Mouse (Mus musculus) heart, embryonic 14.5 days (tissue): ENCODE results near the gene Erf. TPM values are rescaled to one million over a fixed set of nuclear protein-coding genes. Genes with fewer than 3 reads are reported as not detected.
A peak's percentile ranks its signal among the peaks of the same experiment; 100 is the strongest.

Experiments used
- ATAC-seq: fragments of 200-750 bp; cut with Nextera tagmentation; 2 replicates; pipeline ENCODE4 v1.8.0; 2017; ENCODE audit warnings: low read depth, moderate TSS enrichment; ENCODE audit not compliant: insufficient number of reproducible peaks, insufficient read depth, low FRiP score
- H3K27ac ChIP-seq, 2 experiments: fragments of 200-500 bp in 1 of 2; fragments of 300-500 bp in 1 of 2; sonication (generic) in 1 of 2; replicated peaks in 1 of 2; 2 replicates each; pipeline ENCODE4 v1.5.1; 2012 to 2014; ENCODE audit warnings: low read depth in 2 of 2, low read length in 2 of 2, control low read depth in 1 of 2, mild to moderate bottlenecking in 1 of 2, mixed read lengths in 1 of 2; ENCODE audit not compliant: control insufficient read depth in 1 of 2, insufficient read depth in 1 of 2
- H3K27me3 ChIP-seq: fragments of 300-500 bp; sonication (generic); 2 replicates; pipeline ENCODE4 v1.6.1; 2014; ENCODE audit warnings: mild to moderate bottlenecking, low read length, control low read depth; ENCODE audit not compliant: control insufficient read depth, insufficient read depth
- H3K36me3 ChIP-seq: fragments of 300-500 bp; sonication (generic); 2 replicates; pipeline ENCODE4 v1.6.1; 2014; ENCODE audit warnings: mild to moderate bottlenecking, control low read depth, low read length, mixed read lengths; ENCODE audit not compliant: control insufficient read depth, insufficient read depth
- H3K4me1 ChIP-seq, 2 experiments: fragments of 200-500 bp in 1 of 2; fragments of 300-500 bp in 1 of 2; sonication (generic) in 1 of 2; 2 replicates each; pipeline ENCODE4 v1.6.1; 2012 to 2014; ENCODE audit warnings: low read length in 2 of 2, control low read depth in 1 of 2, mixed read lengths in 1 of 2; ENCODE audit not compliant: control insufficient read depth in 2 of 2, insufficient read depth in 2 of 2
- H3K4me2 ChIP-seq: fragments of 300-500 bp; sonication (generic); 2 replicates; pipeline ENCODE4 v1.6.1; 2014; ENCODE audit warnings: mild to moderate bottlenecking, low read length
- H3K4me3 ChIP-seq, 2 experiments: fragments of 200-500 bp in 1 of 2; fragments of 300-500 bp in 1 of 2; sonication (generic) in 1 of 2; 2 replicates each; pipeline ENCODE4 v1.5.1; 2012 to 2014; ENCODE audit warnings: low read length in 2 of 2, mild to moderate bottlenecking in 2 of 2, control low read depth in 1 of 2, low read depth in 1 of 2, moderate library complexity in 1 of 2; ENCODE audit not compliant: control insufficient read depth in 1 of 2, insufficient read depth in 1 of 2
- H3K9ac ChIP-seq: fragments of 300-500 bp; sonication (generic); 2 replicates; pipeline ENCODE4 v1.6.1; 2014; ENCODE audit warnings: mild to moderate bottlenecking, low read length
- H3K9me3 ChIP-seq: fragments of 300-500 bp; sonication (generic); 2 replicates; pipeline ENCODE4 v1.6.1; 2016; ENCODE audit warnings: low read length, control low read depth; ENCODE audit not compliant: control insufficient read depth
- WGBS: fragments of 180-500 bp; shearing (Covaris S2); extraction: QIAGEN DNeasy Blood & Tissue Kit; methylation state at CpG from one replicate; pipeline ENCODE4 v1.1.7; 2014; 5-methylcytosine and 5-hydroxymethylcytosine counted together
- polyA plus RNA-seq: library from polyadenylated mRNA; unstranded; fragments of >200 nt; fragmentation: Nextera tagmentation; extraction: Ambion mirVana; gene quantifications from 2 replicates; pipeline ENCODE4 v1.2.1, GENCODE M21; 2014

The Erf gene
- polyA plus RNA-seq, 1 experiment from 2014 or later, result 17.4 TPM

DNA sequence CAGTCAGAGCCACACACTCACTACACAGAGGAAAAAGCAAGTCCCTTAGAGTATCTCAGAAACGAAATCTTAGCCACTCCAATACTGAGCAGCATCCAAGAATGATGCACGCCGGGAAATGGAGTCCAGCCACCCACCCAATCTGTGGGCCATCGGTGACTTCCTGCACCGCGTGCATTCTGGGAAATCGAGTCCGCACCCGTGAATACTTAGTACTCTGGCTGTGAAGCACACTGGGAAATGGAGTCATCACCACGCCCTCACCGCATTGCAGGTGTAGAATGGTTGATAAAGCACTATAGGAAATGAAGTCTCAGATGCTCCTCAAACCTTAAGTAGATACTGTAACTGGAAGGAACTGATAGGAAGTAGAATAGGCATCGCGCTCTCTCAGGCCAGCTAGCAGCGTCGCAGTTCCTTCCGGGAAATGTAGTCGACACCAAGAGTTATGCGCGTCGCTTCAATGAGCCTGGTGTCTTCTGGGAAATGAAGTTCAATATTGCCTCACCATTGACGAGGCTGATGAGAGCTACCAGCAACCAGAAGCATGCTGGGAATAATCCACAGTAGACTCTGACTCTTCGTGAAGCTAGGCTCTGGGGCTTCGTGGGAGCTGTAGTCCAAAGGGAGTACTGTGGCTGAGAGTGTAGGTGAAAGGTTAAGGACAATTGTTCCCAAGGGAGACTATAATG, 12.4 kb downstream of the Erf start:
- peak overlapping the region; percentile 83 to 90 for H3K27ac ChIP-seq
- H3K4me2 ChIP-seq, result peak overlapping the region; percentile 85
- H3K27me3 ChIP-seq, result no peaks in the 10 kb centered on the region
- peaks cover 5 to 26% of the 10 kb centered on the region in 2 experiments; a peak in 3 of 4 replicates for H3K4me1 ChIP-seq
- under 1% methylated on average over 23 of the region's 23 CpGs for WGBS
- H3K36me3 ChIP-seq, result peaks cover 50% of the 10 kb centered on the region
- H3K4me3 ChIP-seq, result peak overlapping the region; percentile 61 to 93
- no peaks in the 10 kb centered on the region for H3K9me3 ChIP-seq
- ATAC-seq, result peak; percentile 87
- H3K9ac ChIP-seq, result peak overlapping the region; percentile 63

DNA sequence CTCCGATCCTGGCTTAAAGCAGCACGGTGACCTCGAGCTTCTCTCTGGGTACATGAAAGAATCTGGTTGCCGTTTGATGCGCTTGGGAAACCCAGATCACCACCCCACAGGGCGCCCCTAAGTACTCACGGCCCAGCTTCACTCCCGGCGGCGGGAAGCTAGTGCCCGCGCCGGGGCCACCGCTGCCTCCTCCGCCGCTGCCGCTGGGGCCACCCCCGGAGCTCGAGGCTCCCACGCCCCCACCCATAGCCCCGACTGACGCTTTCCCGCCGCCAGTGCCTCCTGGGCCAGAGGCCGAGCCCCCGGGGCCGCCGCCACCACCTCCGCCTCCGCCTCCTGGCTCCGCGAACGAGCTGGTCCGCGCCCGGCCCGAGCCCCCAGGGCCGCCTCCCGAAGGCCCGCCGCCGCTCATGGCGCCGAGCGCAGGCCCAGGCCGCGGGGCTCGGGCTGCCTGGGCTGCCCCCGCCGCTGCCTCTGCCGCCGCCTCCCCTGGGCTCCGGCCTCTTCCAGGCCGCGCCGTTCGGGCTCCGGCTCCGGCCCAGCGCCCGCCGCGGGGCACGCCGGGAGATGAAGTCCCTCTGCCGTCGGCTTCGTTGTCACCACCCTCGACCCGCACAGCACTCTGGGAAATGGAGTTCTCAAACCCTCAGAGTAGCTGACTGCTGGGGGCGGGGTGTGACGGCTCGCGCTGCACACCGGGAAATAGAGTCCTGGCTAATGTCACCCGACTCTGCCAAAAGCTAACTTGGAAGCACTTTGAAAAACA, 13.1 kb downstream of the Erf start, which contains the start of gene Gsk3a:
TSS of gene Gsk3a (minus strand) at position 603 of the 766 bp plus-strand sequence.
- H3K27me3 ChIP-seq, result no peaks in the 10 kb centered on the region
- peaks cover 50% of the 10 kb centered on the region for H3K36me3 ChIP-seq
- H3K27ac ChIP-seq, result peak within 1 kb of the TSS; percentile 83 to 90
- no peaks in the 10 kb centered on the region for H3K9me3 ChIP-seq
- H3K4me2 ChIP-seq, result peak within 1 kb of the TSS; percentile 85
- peak within 1 kb of the TSS; percentile 98 for H3K9ac ChIP-seq
- peaks cover 5 to 26% of the 10 kb centered on the region in 2 experiments; a peak in 3 of 4 replicates for H3K4me1 ChIP-seq
- H3K4me3 ChIP-seq, result peak within 1 kb of the TSS; percentile 92 to 93
- peak; percentile 86 for ATAC-seq
- under 1% methylated on average over 54 of the region's 76 CpGs for WGBS

- Histone ChIP-seq H3K36me3 (peaks cover 57% of the 10 kb centered on the region), H3K27me3 (no peaks in the 10 kb centered on the region), H3K4me3 (no peak overlapping the region), H3K9me3 (no peaks in the 10 kb centered on the region), H3K4me1 (peaks cover 2 to 19% of the 10 kb centered on the region in 2 experiments; a peak in 2 of 4 replicates), H3K9ac (no peak overlapping the region), H3K4me2 (no peak overlapping the region), H3K27ac (no peak overlapping the region)
- 89% methylated on average over 5 of the region's 5 CpGs for WGBS
- no peak for ATAC-seq
These were observed 15.0 kb downstream of the Erf start for GRCm38 (mm10) chr7:25235526-25235925.

GRCm38 (mm10) chr7:25233061-25233460, 17.5 kb downstream of the Erf start:
- WGBS, result 81% methylated on average over 2 of the region's 2 CpGs
- Histone ChIP-seq H3K36me3 (peaks cover 77% of the 10 kb centered on the region), H3K4me2 (no peak overlapping the region), H3K9me3 (no peaks in the 10 kb centered on the region), H3K27ac (no peak overlapping the region), H3K27me3 (no peaks in the 10 kb centered on the region), H3K4me3 (no peak overlapping the region), H3K9ac (no peak overlapping the region), H3K4me1 (peaks cover 2 to 15% of the 10 kb centered on the region in 2 experiments; a peak in 2 of 4 replicates)
- ATAC-seq, result no peak

GRCm38 (mm10) chr7:25232101-25232648, 18.4 kb downstream of the Erf start:
- no peak overlapping the region for H3K4me2 ChIP-seq
- H3K9ac ChIP-seq, result no peak overlapping the region
- WGBS, result 68% methylated on average over 5 of the region's 5 CpGs
- ATAC-seq, result no peak
- H3K4me3 ChIP-seq, result no peak overlapping the region
- H3K27ac ChIP-seq, result no peak overlapping the region
- H3K36me3 ChIP-seq, result peaks cover 86% of the 10 kb centered on the region
- H3K27me3 ChIP-seq, result no peaks in the 10 kb centered on the region
- peaks cover 2 to 15% of the 10 kb centered on the region in 2 experiments; a peak in 2 of 4 replicates for H3K4me1 ChIP-seq
- no peaks in the 10 kb centered on the region for H3K9me3 ChIP-seq

DNA sequence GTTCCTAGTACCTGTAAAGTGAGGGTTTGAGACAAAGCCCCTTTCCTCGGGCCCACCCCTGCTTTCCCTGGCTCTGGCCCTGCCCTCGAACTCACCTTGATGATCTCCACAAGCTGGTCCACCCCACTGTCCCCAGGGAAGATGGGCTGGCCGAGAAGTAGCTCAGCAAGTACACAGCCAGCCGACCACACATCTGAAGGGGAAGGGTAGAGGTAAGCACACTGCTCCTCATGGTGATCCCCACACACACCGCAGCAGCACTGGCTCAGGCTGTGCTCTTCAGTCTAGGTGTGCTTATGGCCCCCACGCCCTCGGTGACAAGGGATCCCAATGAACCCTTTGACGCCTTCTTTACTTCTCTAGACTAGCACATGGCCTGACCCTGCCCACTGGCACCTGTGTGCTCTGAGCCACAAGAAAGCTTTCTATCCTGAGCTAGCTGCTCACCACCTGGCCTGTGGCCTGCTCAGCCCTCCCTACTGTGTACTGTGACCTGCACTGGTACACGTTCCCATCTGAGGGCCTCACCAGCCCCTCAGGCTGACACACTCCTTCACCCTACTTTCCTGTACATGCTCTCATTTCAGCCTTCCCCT, 19.8 kb downstream of the Erf start:
- Histone ChIP-seq H3K9me3 (no peaks in the 10 kb centered on the region), H3K4me1 (peaks cover 0 to 2% of the 10 kb centered on the region in 2 experiments; a peak in 2 of 4 replicates), H3K4me2 (no peak overlapping the region), H3K27me3 (no peaks in the 10 kb centered on the region), H3K27ac (no peak overlapping the region), H3K36me3 (peaks cover 99% of the 10 kb centered on the region), H3K9ac (no peak overlapping the region), H3K4me3 (no peak overlapping the region)
- no peak for ATAC-seq
- WGBS, result 79% methylated on average over 9 of the region's 9 CpGs

GRCm38 (mm10) chr7:25227523-25228300, 22.8 kb downstream of the Erf start:
- H3K36me3 ChIP-seq, result peaks cover 100% of the 10 kb centered on the region
- no peak overlapping the region for H3K4me2 ChIP-seq
- WGBS, result 92% methylated on average over 1 of the region's 1 CpGs
- H3K27ac ChIP-seq, result no peak overlapping the region
- peaks cover 0 to 2% of the 10 kb centered on the region in 2 experiments; a peak in 2 of 4 replicates for H3K4me1 ChIP-seq
- no peak for ATAC-seq
- no peaks in the 10 kb centered on the region for H3K27me3 ChIP-seq
- H3K9me3 ChIP-seq, result no peaks in the 10 kb centered on the region
- no peak overlapping the region for H3K9ac ChIP-seq
- H3K4me3 ChIP-seq, result no peak overlapping the region
